Mouse (Mus musculus) lung, embryonic 15.5 days (tissue): ENCODE results near the gene Tgfbr3. TPM values are rescaled to one million over a fixed set of nuclear protein-coding genes. Genes with fewer than 3 reads are reported as not detected.

ENCODE experiments used
- ATAC-seq: fragments of 200-750 bp; cut with Nextera tagmentation; 2 replicates; pipeline ENCODE4 v1.8.0; 2017; ENCODE audit warnings: moderate number of reproducible peaks, borderline replicate concordance; ENCODE audit not compliant: low FRiP score, low TSS enrichment; ENCODE audit errors: extremely low read depth
- H3K27ac ChIP-seq: fragments of 300-500 bp; sonication (generic); 2 replicates; pipeline ENCODE4 v1.5.1; 2015; ENCODE audit warnings: moderate library complexity, mild to moderate bottlenecking, inconsistent platforms
- H3K27me3 ChIP-seq: fragments of 300-500 bp; sonication (generic); 2 replicates; pipeline ENCODE4 v1.6.1; 2015; ENCODE audit warnings: inconsistent platforms
- H3K36me3 ChIP-seq: fragments of 300-500 bp; sonication (generic); 2 replicates; pipeline ENCODE4 v1.6.1; 2015; ENCODE audit warnings: inconsistent platforms
- H3K4me1 ChIP-seq: fragments of 300-500 bp; sonication (generic); 2 replicates; pipeline ENCODE4 v1.6.1; 2015; ENCODE audit warnings: inconsistent platforms
- H3K4me2 ChIP-seq: fragments of 300-500 bp; sonication (generic); 2 replicates; pipeline ENCODE4 v1.6.1; 2015; ENCODE audit warnings: inconsistent platforms, mild to moderate bottlenecking, moderate library complexity
- H3K4me3 ChIP-seq: fragments of 300-500 bp; sonication (generic); 2 replicates; pipeline ENCODE4 v1.5.1; 2015; ENCODE audit warnings: mild to moderate bottlenecking, inconsistent platforms
- H3K9ac ChIP-seq: fragments of 300-500 bp; sonication (generic); 2 replicates; pipeline ENCODE4 v1.6.1; 2015; ENCODE audit warnings: inconsistent platforms
- H3K9me3 ChIP-seq: fragments of 300-500 bp; sonication (generic); 2 replicates; pipeline ENCODE4 v1.6.1; 2016; ENCODE audit warnings: inconsistent platforms
- WGBS: fragments of 180-500 bp; shearing (Covaris S2); methylation state at CpG from one replicate; pipeline ENCODE4 v1.1.7; 2015; 5-methylcytosine and 5-hydroxymethylcytosine counted together
- polyA plus RNA-seq: library from polyadenylated mRNA; unstranded; fragments of >200 nt; fragmentation: Nextera tagmentation; extraction: Ambion mirVana; gene quantifications from 2 replicates; pipeline ENCODE4 v1.2.1, GENCODE M21; 2015

Tgfbr3 gene
- polyA plus RNA-seq, 1 experiment from 2014 or later, result 22.2 TPM

DNA sequence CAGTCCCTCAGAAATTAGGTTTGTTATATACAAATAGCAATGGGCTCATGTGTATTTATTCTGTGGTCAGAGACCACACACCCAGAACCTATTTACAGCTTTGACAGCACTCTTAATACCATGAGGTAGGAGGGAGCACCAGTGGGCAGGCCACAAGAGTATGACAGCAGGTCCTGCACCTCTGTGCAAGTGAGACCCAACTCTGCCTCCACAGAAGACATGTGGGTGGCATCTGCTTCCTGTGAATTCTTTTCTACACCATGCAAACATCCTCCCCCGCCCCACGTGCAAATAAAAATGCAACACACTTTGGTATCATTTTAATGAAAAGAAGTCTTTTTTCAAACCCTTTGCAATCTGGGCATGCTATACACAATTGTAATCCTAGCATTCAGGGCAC lies 112.2 kb downstream of the Tgfbr3 start:
- H3K4me1 ChIP-seq, result peaks cover 34% of the 10 kb centered on the region
- no peaks in the 10 kb centered on the region for H3K9me3 ChIP-seq
- ATAC-seq, result peak; percentile 53; the same call in 1 of the 2 replicates
- H3K4me2 ChIP-seq, result no peak overlapping the region
- H3K9ac ChIP-seq, result no peak overlapping the region
- no peak overlapping the region for H3K4me3 ChIP-seq
- H3K36me3 ChIP-seq, result no peaks in the 10 kb centered on the region
- 55% methylated on average over 2 of the region's 2 CpGs for WGBS
- H3K27me3 ChIP-seq, result no peaks in the 10 kb centered on the region
- peak overlapping the region; percentile 48 for H3K27ac ChIP-seq

DNA sequence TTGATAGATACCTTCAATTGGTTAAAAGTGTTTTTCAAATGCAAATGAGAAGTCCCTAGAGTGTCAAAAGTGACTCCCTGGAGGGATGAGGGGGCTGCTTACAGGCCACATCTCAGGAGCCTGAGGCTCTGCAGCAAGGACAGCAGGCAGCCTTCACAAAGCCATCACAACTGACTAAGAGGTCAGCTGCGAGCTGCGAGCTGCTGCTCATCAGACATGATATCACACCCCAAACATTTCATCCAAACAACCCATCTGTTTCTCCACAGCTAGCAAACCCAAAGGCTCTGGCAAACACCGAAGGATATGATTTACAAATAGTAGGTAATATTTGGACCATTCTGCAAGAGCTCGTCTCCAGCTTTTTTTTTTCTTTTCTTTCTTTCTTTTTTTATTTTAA lies 112.6 kb downstream of the Tgfbr3 start:
- ATAC-seq, result peak; percentile 31; the same call in 1 of the 2 replicates
- no peak overlapping the region for H3K9ac ChIP-seq
- H3K4me3 ChIP-seq, result no peak overlapping the region
- H3K36me3 ChIP-seq, result no peaks in the 10 kb centered on the region
- no peaks in the 10 kb centered on the region for H3K9me3 ChIP-seq
- peaks cover 39% of the 10 kb centered on the region for H3K4me1 ChIP-seq
- no peak overlapping the region; the same call in 1 of the 2 replicates for H3K27ac ChIP-seq
- 33% methylated on average over 4 of the region's 4 CpGs for WGBS
- no peaks in the 10 kb centered on the region for H3K27me3 ChIP-seq
- no peak overlapping the region for H3K4me2 ChIP-seq

DNA sequence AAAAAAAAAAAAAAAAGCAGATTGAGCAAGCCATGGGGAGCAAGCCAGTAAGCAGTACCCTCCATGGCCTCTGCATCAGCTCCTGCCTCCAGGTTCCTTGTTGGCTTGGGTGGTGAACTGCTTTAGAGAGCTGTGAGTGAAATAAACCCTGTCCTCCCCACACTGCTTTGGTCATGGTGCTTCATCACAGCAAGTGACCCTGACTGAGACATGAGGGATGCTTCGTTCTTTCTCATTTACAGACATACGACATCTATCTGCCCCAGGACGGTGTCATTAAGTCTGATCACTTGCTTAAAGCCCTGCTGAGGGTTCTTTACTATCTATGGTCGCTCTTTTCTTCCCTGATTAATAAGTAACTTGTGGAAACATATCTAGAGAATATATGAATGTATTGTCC lies 113.2 kb downstream of the Tgfbr3 start:
- ATAC-seq, result no peak

DNA sequence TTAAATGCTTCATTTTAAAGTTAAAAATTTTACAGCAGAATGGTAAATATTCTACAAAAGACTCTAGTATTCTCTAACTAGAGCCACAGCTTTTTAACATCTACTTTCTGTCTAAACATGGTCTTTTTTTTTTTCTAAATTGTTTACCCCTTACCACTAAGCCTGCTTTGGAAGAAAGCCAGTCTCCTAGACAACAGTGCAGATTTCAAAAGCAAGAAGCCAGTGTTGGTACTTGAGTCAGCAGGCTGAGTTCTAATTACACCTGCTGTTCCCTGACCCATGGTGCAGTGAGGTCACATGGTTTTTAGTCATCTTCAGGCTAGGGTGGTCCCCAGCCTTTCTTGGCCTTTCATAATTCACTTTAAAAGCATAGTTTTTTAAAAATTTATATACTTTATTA lies 115.2 kb downstream of the Tgfbr3 start:
- ATAC-seq, result no peak

More for the DNA sequence above, 113.2 kb downstream of the Tgfbr3 start:
- Histone ChIP-seq H3K9me3 (no peaks in the 10 kb centered on the region), H3K4me2 (no peak overlapping the region), H3K27ac (no peak overlapping the region), H3K27me3 (no peaks in the 10 kb centered on the region), H3K4me1 (peaks cover 39% of the 10 kb centered on the region), H3K36me3 (no peaks in the 10 kb centered on the region), H3K4me3 (no peak overlapping the region), H3K9ac (no peak overlapping the region)
- 76% methylated on average over 4 of the region's 4 CpGs for WGBS

DNA sequence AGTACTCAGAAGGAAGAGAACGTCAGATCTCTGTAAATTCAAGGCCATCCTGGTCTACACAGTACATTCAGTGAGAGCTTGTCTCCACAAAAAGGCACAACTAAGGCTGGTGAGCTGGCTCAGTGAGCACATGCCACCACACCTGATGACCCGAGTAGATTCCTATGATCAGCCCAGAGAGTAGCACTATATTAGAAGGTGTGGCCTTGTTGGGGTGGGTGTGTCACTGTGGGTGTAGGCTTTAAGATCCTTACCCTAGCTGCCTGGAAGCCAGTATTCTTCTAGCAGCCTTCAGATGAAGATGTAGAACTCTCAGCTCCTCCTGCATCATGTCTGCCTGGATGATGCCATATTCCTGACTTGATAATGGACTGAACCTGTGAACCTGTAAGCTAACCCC lies 115.9 kb downstream of the Tgfbr3 start:
- no peak overlapping the region for H3K9ac ChIP-seq
- H3K36me3 ChIP-seq, result no peaks in the 10 kb centered on the region
- 78% methylated on average over 2 of the region's 2 CpGs for WGBS

More for the DNA sequence above, 115.2 kb downstream of the Tgfbr3 start:
- H3K4me1 ChIP-seq, result peaks cover 31% of the 10 kb centered on the region
- no peaks in the 10 kb centered on the region for H3K36me3 ChIP-seq
- H3K27me3 ChIP-seq, result no peaks in the 10 kb centered on the region
- no peaks in the 10 kb centered on the region for H3K9me3 ChIP-seq
- no peak overlapping the region for H3K27ac ChIP-seq
- no peak overlapping the region for H3K4me2 ChIP-seq
- no peak overlapping the region for H3K9ac ChIP-seq
- no peak overlapping the region for H3K4me3 ChIP-seq

DNA sequence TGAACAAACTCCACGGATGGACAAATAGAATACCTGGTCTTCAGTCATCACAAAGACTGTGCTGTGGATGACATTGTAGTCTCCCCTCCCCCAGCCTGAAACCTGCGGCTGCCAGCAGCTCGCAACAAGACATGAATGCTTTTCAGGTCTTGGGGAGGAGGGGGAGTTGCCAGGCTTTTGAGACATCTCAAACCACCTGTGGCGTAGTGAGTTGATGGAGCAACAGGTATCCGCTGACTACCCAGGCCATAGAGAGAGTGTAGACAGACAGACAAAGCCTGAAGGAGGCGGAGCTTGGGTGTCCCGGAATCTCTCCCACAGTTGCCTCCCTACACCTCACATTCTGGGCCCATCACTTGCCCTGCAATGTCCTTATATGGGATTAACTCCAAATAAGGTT lies 117.6 kb downstream of the Tgfbr3 start:
- no peak overlapping the region for H3K27ac ChIP-seq
- 79% methylated on average over 7 of the region's 7 CpGs for WGBS
- no peaks in the 10 kb centered on the region for H3K36me3 ChIP-seq

More for the DNA sequence above, 115.9 kb downstream of the Tgfbr3 start:
- Histone ChIP-seq H3K27me3 (no peaks in the 10 kb centered on the region), H3K4me3 (no peak overlapping the region), H3K4me2 (no peak overlapping the region), H3K27ac (no peak overlapping the region), H3K9me3 (no peaks in the 10 kb centered on the region), H3K4me1 (peaks cover 32% of the 10 kb centered on the region)
- no peak for ATAC-seq

DNA sequence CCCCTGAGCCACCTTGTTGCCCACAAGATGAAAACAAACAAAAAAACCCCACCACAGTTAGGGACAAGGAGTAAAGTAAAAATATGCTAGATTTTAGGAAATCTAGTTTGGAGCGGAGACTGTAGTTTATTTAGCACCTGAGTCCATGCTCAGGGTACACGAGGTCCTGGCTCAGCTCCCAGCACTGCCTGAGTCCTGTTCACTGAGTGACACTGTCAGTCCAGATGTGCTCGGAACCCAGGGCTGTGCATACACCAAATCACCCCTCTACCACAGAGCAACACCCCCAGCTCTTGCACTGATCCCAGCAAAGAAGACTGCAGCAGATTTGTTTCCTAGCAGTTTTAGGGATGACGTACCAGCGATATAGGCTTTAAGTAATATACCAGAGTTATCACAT lies 119.6 kb downstream of the Tgfbr3 start:
- no peak for ATAC-seq
- no peak overlapping the region for H3K9ac ChIP-seq
- 72% methylated on average over 5 of the region's 5 CpGs for WGBS
- H3K9me3 ChIP-seq, result no peaks in the 10 kb centered on the region
- peaks cover 52% of the 10 kb centered on the region for H3K4me1 ChIP-seq
- H3K27ac ChIP-seq, result no peak overlapping the region
- no peak overlapping the region for H3K4me2 ChIP-seq
- H3K4me3 ChIP-seq, result no peak overlapping the region
- no peaks in the 10 kb centered on the region for H3K27me3 ChIP-seq
- no peaks in the 10 kb centered on the region for H3K36me3 ChIP-seq

More for the DNA sequence above, 117.6 kb downstream of the Tgfbr3 start:
- Histone ChIP-seq H3K4me1 (peaks cover 34% of the 10 kb centered on the region), H3K9me3 (no peaks in the 10 kb centered on the region), H3K4me3 (no peak overlapping the region), H3K27me3 (no peaks in the 10 kb centered on the region), H3K4me2 (no peak overlapping the region), H3K9ac (no peak overlapping the region)
- ATAC-seq, result no peak

DNA sequence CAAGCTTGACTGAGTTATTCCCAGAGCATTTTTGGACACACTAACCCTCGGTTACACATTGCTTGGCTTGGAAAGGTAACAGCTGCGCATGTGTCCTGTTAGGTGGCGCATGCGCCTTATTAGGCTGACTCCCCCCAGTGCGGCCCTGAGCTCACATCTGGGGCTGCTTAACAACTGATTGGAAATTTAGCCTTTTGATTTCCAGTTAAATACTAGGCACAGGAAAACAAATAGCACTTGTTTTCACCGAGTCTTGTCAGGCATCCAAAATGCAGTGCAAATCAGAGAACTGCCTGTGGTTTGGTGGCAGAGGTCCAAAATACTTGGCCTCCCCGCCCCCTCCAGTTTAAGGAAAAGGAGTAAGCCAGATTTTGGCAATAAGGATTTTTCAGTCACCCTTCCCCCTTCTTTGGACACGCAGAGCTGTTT lies 121.5 kb downstream of the Tgfbr3 start:
- 20% methylated on average over 8 of the region's 8 CpGs for WGBS

DNA sequence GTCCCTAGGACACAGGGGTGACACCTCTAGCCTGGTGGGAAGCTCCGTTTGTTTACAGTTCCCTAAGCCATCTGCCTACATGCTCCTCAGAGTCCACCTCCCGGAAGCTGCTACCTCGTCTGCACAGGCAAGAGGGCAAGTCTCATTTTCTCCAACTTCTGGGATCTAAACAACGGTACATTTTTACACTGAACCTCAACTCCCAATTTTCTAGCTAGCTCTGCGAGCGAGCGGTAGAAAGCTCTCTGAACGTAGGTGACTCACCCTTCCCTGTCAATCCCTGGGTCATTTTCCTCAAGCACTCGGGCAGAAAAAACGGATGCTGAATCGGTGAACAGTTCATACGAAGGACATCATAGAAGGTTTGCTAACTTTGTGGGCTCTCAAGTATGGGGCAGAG lies 122.1 kb downstream of the Tgfbr3 start:
- Histone ChIP-seq H3K9ac (no peak overlapping the region), H3K9me3 (no peaks in the 10 kb centered on the region), H3K27me3 (no peaks in the 10 kb centered on the region), H3K36me3 (no peaks in the 10 kb centered on the region), H3K4me2 (peak overlapping the region; percentile 40), H3K4me1 (peaks cover 47% of the 10 kb centered on the region), H3K4me3 (no peak overlapping the region), H3K27ac (peak overlapping the region; percentile 85)
- no peak for ATAC-seq
- 7% methylated on average over 12 of the region's 12 CpGs for WGBS

More for the DNA sequence above, 121.5 kb downstream of the Tgfbr3 start:
- Histone ChIP-seq H3K4me2 (peak overlapping the region; percentile 40), H3K27me3 (no peaks in the 10 kb centered on the region), H3K4me1 (peaks cover 52% of the 10 kb centered on the region), H3K27ac (peak overlapping the region; percentile 85), H3K9me3 (no peaks in the 10 kb centered on the region), H3K9ac (no peak overlapping the region), H3K4me3 (no peak overlapping the region), H3K36me3 (no peaks in the 10 kb centered on the region)
- ATAC-seq, result peak; percentile 85

DNA sequence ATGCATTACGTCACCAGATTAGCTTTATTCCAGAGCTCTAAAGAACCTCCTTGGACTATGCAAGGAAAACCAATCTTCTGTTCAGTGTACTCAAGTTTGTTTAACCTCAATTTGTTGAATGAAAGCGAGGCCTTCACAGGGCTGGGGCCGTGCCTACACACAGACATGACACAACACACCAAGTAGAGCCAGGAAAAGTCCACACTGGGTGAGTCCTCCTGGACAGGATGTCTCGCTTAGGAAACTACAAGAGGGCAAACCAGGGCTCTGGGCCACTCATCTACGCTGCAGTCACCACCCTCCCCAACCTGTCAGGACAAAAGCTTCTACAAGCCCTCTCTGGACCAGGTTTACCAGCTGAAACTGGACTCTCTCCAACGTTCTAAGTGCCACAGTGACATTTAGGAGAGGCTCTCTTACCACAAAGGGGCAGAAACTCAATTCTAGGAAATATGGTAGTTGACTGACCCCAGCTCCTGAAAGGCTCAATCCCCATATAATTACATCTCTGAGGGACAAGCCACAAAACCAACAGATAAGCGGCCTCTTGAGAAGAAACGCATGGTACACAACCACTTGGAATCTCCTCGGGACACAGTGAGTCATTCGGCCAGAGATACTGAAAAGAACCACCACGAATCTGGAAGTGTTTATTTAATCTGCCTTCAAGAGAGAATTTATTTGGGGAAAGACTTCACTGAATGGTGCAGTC lies 122.6 kb downstream of the Tgfbr3 start:
- Histone ChIP-seq H3K4me3 (no peak overlapping the region), H3K27ac (peak overlapping the region; percentile 85), H3K9me3 (no peaks in the 10 kb centered on the region), H3K4me1 (peaks cover 42% of the 10 kb centered on the region), H3K27me3 (no peaks in the 10 kb centered on the region), H3K4me2 (peak overlapping the region; percentile 40), H3K9ac (no peak overlapping the region), H3K36me3 (no peaks in the 10 kb centered on the region)
- 23% methylated on average over 11 of the region's 11 CpGs for WGBS
- peak; percentile 27; the same call in 1 of the 2 replicates for ATAC-seq

DNA sequence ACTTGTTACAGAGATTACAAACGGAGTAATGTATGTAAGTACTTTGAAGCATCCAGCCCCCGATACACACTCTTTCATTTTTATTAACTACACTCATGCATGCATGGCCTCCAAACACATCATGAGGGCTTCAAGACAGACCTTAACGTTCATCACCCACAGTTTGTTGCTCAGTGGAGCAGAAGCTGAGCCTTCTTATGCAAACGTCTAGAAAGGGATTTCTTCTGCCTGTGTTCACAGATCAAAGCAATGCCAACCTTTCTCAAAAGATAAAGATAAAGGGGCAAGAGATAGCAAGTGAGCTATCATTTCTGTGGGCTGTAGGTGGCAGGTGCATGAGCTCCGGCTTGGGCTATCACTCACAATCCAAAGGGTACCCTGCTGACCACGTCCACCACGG lies 123.7 kb downstream of the Tgfbr3 start:
- H3K4me2 ChIP-seq, result no peak overlapping the region
- H3K27ac ChIP-seq, result no peak overlapping the region
- ATAC-seq, result no peak
- H3K27me3 ChIP-seq, result no peaks in the 10 kb centered on the region
- WGBS, result 59% methylated on average over 7 of the region's 7 CpGs
- H3K4me1 ChIP-seq, result peaks cover 45% of the 10 kb centered on the region
- H3K36me3 ChIP-seq, result no peaks in the 10 kb centered on the region
- no peak overlapping the region for H3K4me3 ChIP-seq
- no peak overlapping the region for H3K9ac ChIP-seq
- H3K9me3 ChIP-seq, result no peaks in the 10 kb centered on the region

DNA sequence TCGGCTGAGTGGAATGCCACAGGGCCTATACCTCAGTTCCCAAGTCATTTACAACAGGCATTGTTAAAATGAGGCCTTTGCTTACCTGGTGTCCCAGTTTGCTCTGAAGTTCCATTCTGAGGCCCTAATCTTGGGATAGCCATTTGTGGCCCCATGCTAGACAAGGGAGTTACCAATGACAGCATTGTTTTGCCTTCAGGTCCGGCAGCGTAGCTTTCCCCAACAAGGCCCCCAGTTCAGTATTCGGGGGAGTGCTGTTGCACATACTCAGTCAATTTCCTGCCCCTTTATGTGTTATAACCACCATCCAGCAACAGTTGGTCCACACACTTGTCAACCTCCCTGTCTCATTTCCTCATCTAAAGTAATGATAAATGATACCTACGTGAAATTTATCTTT lies 124.2 kb downstream of the Tgfbr3 start:
- ATAC-seq, result no peak
- Histone ChIP-seq H3K9ac (no peak overlapping the region), H3K4me2 (no peak overlapping the region), H3K9me3 (no peaks in the 10 kb centered on the region), H3K36me3 (no peaks in the 10 kb centered on the region), H3K27me3 (no peaks in the 10 kb centered on the region), H3K4me3 (no peak overlapping the region), H3K27ac (no peak overlapping the region), H3K4me1 (peaks cover 49% of the 10 kb centered on the region)
- 79% methylated on average over 5 of the region's 5 CpGs for WGBS
